Mouse (Mus musculus) CD8-positive naive resting alpha-beta T cell, adult 2 months (primary cell): ENCODE measurements around the gene Arpc2.

ENCODE experiments used
- DNase-seq, 2 experiments: peaks; one replicate each; pipeline ENCODE4 v3.0.0; 2022; ENCODE audit warnings: low read depth in 2 of 2, low spot score in 2 of 2

Gene Arpc2

DNA sequence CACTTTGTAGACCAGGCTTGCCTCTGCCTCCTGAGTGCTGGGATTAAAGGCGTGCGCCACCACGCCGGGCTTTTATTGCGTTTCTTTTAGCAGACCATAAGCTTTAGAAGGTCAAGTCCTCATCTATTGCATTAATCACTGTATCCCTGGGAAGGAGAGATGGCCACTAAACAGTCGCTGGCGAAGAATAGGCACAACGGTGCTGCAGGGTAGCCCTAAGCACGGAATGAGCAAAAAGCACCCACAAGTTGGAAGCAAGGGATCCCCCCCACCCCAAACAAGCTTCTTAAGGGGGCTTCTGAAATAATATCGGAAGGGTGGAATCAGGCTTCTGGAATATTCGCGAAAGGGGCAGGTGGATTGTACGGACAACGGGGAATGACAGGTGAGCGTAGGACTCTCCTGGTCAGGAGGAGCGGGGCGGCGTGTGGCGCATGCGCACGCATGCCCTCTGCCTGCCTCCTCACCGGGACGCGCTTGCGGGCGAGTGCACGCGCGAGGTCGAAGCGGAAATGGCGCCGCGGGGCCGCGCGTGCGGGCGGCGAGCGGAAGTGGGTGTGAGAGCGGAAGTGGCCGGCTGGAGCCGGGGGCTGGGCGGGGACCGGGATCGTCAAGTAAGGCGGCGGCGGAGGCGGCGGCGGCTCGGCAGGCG is at the start of gene Arpc2:
TSS of gene Arpc2 (plus strand) at position 147 of the 652 bp plus-strand sequence.
- peak; percentile 98 to 99 for DNase-seq

GRCm38 (mm10) chr1:74190471-74190870 is 45.4 kb upstream of the Arpc2 start:
- DNase-seq: no peak

DNA sequence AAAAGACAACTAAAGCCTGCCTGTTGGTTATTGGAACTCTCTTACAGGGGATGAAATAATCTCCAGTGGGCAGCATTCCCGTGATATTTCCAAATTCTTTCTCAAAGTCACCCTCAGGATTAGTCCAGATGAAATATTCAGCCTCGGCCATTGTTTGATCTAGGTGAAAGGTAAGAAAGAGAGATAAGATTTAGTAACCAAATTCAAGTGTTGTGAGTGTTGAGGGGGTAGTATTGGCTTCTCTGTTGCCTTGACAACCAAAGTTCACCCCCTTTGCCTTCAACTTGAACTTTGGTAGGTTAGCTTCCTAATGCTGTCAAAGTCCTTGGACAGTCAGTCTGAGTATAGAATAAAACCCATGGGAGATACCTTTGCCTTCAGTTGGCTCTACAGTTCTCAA is 43.2 kb upstream of the Arpc2 start:
- DNase-seq: no peak

- DNase-seq: no peak
Measured at GRCm38 (mm10) chr1:74194445-74194844, 41.4 kb upstream of the Arpc2 start, which contains the start of gene Cxcr1. Gene Cxcr1 (minus strand): TSS chr1:74194631.

GRCm38 (mm10) chr1:74195961-74196360 is 39.9 kb upstream of the Arpc2 start:
- peak in 1 of 2 experiments; percentile 17 for DNase-seq

DNA sequence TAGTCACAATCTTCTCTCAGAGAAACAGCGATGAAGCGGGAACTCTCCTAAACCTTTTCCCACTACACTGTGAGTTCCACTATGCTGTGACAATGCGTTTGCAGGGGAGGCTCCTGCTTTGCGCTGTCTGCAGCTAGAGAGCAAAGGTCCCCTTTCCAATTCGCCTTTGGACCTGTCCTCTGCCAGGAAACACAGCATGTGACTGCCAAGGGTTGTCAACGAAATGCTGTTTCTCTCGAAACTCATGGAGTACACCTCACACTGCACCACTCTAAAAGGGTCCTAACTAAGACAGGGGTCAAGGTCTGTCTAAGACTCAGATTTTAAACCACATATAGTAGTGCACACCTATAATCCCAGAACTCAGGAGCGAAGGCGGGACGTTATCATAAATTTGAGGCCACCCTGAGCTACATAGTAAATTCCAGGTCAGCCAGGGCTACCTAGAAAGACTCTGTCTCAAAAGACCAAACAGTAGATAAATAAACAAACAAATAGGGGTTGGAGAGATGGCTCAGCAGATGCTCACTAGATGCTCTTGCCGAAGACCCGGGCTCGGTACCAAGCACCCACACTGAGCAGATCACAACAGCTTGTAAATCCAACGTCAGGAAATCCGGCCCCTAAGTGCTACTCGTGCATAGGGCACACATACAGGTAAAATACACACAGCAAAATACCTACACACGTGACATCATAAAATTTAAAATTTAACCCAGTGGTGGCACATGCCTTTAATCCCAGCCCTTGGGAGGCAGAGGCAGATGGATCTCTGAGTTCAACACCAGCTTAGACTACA is 39.1 kb upstream of the Arpc2 start:
- DNase-seq: no peak

GRCm38 (mm10) chr1:74197726-74198470 is 38.0 kb upstream of the Arpc2 start:
- DNase-seq: no peak

GRCm38 (mm10) chr1:74199046-74199445 is 36.8 kb upstream of the Arpc2 start:
- no peak for DNase-seq

DNA sequence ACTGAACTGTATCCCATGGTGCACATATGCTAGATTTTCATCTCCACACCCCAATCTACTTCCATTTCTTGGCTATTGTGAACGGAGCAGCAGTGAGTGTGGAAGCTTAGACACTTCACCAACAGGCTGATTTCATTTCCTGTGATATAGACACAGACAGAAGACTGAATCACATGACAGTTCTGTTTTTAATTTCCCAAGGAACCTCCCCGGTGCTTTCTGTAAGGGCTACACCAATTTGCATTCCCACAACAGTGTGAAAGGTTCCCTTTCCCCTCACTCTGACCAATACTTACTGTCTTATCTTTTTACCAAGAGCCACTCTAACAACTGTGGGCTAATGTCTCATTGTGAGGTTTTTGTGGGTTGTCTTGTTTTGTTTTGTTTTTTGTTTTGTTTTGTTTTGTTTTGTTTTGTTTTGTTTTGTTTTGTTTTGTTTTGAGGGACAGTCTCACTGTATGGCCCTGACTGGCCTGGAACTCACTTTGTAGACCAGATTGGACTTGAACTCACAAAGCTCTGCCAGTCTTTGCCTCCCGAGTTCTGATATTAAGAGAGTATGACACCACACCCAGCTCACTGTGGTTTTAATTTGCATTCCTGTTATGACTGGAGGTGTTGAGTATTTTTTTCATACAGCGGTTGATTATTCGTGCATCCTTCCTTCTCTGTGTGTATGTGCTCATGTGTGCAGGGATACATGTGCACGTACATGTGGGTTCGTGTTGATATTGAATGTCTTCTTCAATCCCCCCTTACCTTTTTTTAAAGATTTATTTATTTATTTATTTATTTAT is 34.6 kb upstream of the Arpc2 start:
- DNase-seq: no peak

- no peak for DNase-seq
Measured at GRCm38 (mm10) chr1:74203457-74203856, 32.4 kb upstream of the Arpc2 start.

GRCm38 (mm10) chr1:74205881-74206280 is 30.0 kb upstream of the Arpc2 start:
- peak; percentile 16 to 31 for DNase-seq

DNA sequence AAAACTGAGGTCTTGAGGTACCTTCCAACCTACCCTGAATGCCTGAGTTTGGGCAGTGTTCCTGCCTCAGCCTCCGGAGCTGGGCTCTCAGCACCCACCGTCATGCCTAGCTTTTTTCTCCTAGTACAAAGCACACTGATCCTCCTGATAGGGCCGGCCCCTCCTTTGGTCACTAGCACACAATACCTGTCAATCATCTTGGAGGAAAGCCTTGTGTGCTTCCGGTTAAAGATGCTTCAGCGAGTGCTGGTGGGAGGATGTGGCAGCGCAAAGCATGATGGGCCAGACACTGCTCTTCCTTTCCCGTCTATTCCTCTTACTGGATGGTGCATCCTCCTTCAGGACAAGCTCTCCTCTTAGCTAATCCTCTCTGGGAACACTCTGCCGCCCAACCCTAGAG is 29.2 kb upstream of the Arpc2 start:
- DNase-seq: no peak

- no peak for DNase-seq
Measured at GRCm38 (mm10) chr1:74207906-74208305, 28.0 kb upstream of the Arpc2 start.

GRCm38 (mm10) chr1:74208941-74209340 is 26.9 kb upstream of the Arpc2 start:
- no peak for DNase-seq

GRCm38 (mm10) chr1:74219922-74220321 is 16.0 kb upstream of the Arpc2 start:
- no peak for DNase-seq

DNA sequence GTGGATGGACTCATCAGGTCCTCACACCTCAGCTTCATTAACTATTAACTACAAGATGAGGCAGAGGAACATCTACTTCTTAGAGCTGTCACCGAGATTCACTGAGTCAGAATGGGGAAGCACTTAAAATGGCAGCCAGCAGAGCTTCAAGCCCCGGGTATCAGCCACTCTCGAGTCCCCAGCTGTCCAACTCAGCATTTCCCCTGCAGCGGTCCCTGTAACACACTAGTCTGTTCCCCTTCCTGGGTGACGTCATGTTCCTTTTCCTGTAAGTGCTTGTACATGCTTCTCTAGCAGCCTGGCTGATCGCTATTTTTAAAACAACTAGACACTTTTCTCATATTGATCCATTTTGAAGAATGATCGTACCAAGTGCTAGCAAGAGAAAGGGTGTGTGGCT is 8.6 kb upstream of the Arpc2 start:
- DNase-seq: peak; percentile 55 to 63

DNA sequence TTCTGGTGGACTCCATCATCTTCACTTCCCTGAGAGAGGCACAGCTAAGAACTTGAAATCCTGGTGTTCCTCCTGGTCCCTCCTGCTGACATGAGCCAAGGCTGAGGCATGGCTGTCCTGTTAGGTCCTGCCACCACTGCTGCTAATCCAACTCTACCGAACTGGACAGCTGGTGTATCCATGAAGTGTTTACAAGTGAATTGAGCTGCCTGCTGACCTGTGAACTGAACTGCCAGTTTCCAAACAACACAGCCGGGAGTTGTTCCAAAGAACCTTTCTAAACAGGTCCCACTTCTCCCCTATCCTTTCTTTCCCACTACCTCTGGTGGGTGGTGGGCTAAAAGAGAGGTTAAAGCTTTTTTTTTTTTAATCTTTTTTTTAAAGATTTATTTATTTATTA is 5.9 kb upstream of the Arpc2 start:
- DNase-seq: no peak

DNA sequence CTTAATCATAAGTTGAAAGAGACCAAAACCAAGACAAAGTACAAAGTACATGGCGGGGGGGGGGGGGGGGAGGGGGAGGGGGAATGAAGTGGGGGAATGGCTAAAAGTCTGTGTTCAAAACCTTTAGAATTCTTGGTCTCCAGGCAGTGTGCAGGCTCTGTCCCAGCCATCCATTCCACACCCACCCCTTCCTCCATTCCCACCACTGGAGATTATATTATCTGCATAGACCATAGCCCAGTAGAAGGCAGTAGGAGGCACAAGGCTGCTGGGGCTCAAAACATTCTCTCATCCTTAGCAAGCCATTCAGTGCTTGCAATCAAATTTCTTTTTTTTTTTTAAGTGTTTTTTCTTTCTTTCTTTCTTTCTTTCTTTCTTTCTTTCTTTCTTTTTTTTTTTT is 4.9 kb upstream of the Arpc2 start:
- DNase-seq: no peak

GRCm38 (mm10) chr1:74236590-74237317 is 870 bp downstream of the Arpc2 start:
- DNase-seq: peak in 1 of 2 experiments; percentile 32

DNA sequence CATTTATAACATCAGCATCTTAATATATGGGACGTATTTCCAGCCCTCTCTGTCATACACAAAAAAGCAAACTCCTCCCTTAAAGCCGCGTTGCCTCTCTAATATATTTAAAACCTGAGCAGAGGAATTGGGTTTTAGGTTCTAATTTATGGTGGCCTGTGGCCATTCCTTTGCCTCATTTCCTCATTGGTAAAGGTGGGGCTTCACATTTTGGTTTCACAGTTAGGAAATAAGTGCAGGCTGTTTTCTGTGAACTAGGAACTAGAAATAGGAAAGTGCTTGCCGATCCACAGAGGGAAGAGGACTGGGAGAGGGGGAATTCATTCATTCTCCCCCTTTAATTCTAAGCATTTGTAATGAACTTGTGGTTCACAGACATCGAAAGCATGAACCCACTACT is 1.8 kb downstream of the Arpc2 start:
- no peak for DNase-seq
